Mouse (Mus musculus): ENCODE results near the gene Dcaf17. TPM values are rescaled to one million over a fixed set of nuclear protein-coding genes. Genes with fewer than 3 reads are reported as not detected.

Dcaf17 gene
- polyA plus RNA-seq, 1 experiment from 2014 or later: 18.3 TPM

DNA sequence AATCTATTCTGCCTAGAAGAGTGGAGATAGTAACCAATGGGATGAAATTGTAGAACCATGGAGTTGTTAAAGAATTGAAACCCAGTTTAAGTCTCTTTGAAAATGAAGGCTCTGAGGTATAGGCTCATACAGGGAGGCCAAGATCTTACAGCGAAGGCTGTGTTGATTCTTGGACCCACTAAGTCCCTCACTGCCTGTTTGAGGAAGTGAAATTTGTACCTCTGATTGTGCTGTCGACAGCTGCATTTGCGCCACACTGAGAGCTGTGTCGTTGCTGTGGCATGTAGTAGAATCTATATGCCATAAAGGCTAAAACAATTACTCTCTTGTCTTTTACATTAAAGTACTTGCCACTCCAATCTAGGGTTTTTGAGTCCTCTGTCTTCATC lies 48.2 kb downstream of the Dcaf17 start:
- Histone ChIP-seq H3K4me3 (replicated peaks) (no peak overlapping the region), H3K9ac (no peak overlapping the region)
- WGBS (ENCODE audit: insufficient replicate concordance): 59% methylated on average over 4 of the region's 4 CpGs

DNA sequence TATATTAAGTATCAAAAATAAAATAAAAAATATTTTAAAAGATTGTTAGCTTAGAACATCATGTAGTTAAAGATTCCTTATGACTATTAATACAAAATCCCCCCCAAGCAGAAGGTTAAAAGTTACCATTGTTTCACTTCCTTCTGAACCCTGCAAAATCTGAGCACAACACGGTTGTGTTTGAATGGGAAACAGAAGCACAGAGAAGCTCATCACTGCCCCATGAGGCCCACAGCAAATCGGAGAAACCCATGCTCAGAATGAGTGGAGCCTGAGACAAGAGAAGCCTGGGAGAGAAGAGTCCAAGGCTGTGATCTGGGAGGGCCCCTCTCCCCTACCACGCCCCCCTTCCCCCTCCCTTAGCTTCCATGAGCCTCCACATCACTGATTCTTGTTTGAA lies 49.6 kb downstream of the Dcaf17 start:
- Histone ChIP-seq H3K4me2 (no peak overlapping the region), H3K36me3 (0 out of 2 replicates have a peak, but pooled peaks cover 5% of the 10 kb centered on the region), H3K4me1 (replicated peaks) (no peaks in the 10 kb centered on the region), H3K9ac (no peak overlapping the region), H3K27me3 (no peaks in the 10 kb centered on the region), H3K27ac (no peak overlapping the region), H3K9me3 (replicated peaks) (no peaks in the 10 kb centered on the region), H3K4me3 (replicated peaks) (no peak overlapping the region)
- 48% methylated on average over 3 of the region's 3 CpGs for WGBS (ENCODE audit: insufficient replicate concordance)
- no peak for DNase-seq
- no peak for ATAC-seq (ENCODE audit: low read depth)

More for the DNA sequence above, 48.2 kb downstream of the Dcaf17 start:
- no peak overlapping the region for H3K27ac ChIP-seq
- H3K4me1 ChIP-seq (replicated peaks): no peaks in the 10 kb centered on the region
- ATAC-seq (ENCODE audit: low read depth): no peak
- no peaks in the 10 kb centered on the region for H3K27me3 ChIP-seq
- H3K9me3 ChIP-seq (replicated peaks): no peaks in the 10 kb centered on the region
- DNase-seq: no peak
- no peak overlapping the region for H3K4me2 ChIP-seq
- H3K36me3 ChIP-seq: 0 out of 2 replicates have a peak, but pooled peaks cover 5% of the 10 kb centered on the region

DNA sequence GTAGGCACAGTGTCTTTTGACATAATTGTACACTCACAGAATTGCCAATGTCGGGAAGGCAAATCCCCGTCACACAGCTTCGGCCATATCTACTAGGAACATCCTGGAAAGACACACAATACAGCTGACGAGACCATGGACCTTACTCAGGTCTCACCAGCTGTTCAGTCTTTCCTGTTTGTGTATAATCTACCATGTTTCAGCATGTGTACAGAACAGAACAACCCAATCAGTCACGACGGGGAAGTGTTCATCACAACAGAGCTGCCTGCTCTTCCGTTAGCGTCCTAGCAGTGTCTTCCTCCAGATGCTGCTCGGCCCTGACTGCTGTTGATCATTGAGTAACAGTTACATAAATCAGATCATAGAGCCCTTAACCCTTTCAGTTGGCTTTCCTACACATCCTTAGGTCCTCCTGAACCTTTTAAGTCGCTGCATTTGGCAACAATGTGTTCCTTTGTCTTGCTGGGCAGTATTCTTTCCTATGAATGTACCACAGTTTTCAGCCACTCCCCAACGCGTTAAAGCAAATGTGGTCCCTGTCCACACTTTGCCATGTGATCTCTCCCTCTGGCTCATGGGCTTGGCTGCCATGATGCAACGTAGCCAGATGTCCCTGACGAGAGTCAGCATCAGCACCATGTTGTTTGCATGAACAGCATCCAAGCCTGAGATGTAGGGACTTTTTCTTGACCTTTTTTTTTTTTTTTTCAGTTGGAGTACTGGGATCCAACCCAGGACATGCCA lies 50.5 kb downstream of the Dcaf17 start:
- H3K9ac ChIP-seq: no peak overlapping the region

DNA sequence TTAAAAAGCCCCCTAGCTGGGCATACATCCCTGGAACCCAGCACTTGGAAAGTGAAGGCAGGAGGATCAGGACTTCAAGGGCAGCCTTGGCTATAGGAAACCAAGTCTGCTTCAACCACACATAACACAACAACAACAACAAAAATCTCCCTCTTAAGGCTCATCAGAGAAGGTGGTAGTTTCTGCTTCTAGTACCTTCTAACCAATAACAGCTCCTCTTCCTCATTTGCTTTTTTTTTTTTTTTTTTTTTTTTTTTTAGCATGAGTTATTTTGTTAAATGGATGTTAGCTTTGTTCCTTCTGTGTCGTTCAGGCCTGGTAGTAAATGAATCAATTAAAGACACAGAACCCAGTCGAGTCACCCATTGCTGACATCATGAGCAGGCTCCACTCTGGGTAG lies 52.1 kb downstream of the Dcaf17 start:
- Histone ChIP-seq H3K27me3 (no peaks in the 10 kb centered on the region), H3K36me3 (no peaks in the 10 kb centered on the region), H3K4me2 (no peak overlapping the region), H3K27ac (no peak overlapping the region), H3K9ac (no peak overlapping the region), H3K9me3 (replicated peaks) (no peaks in the 10 kb centered on the region), H3K4me3 (replicated peaks) (no peak overlapping the region), H3K4me1 (replicated peaks) (no peaks in the 10 kb centered on the region)
- 53% methylated on average over 2 of the region's 2 CpGs for WGBS (ENCODE audit: insufficient replicate concordance)
- DNase-seq (no peak), ATAC-seq (ENCODE audit: low read depth) (no peak)

More for the DNA sequence above, 50.5 kb downstream of the Dcaf17 start:
- H3K36me3 ChIP-seq: 0 out of 2 replicates have a peak, but pooled peaks cover under 1% of the 10 kb centered on the region
- WGBS (ENCODE audit: insufficient replicate concordance): 63% methylated on average over 14 of the region's 14 CpGs
- no peak for DNase-seq
- no peak overlapping the region for H3K4me2 ChIP-seq
- H3K27me3 ChIP-seq: no peaks in the 10 kb centered on the region
- no peak for ATAC-seq (ENCODE audit: low read depth)
- no peaks in the 10 kb centered on the region for H3K9me3 ChIP-seq (replicated peaks)
- no peaks in the 10 kb centered on the region for H3K4me1 ChIP-seq (replicated peaks)
- H3K4me3 ChIP-seq (replicated peaks): no peak overlapping the region
- no peak overlapping the region for H3K27ac ChIP-seq

DNA sequence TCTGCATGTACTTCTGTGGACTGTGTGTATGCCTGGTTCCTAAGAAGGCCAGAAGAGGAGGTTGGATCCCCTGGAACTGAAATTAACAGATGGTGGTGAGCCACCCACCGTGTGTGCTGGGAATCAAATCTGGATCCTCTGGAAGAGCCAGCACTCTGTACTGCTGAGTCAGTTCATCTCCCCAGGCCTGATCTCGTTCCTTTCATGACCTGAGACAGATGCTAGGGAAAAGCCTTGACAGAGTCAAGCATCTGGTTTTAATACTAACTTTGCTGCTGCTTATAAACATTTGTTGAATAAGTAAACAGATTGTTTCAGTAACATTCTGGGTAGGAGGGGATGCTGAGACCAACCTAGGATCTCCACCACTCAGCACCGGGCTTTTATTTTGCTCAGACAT lies 53.4 kb downstream of the Dcaf17 start:
- no peak for DNase-seq
- Histone ChIP-seq H3K36me3 (no peaks in the 10 kb centered on the region), H3K27me3 (no peaks in the 10 kb centered on the region), H3K4me2 (no peak overlapping the region), H3K9ac (no peak overlapping the region), H3K4me1 (replicated peaks) (no peaks in the 10 kb centered on the region), H3K4me3 (replicated peaks) (no peak overlapping the region), H3K27ac (no peak overlapping the region), H3K9me3 (replicated peaks) (no peaks in the 10 kb centered on the region)
- no peak for ATAC-seq (ENCODE audit: low read depth)
- WGBS (ENCODE audit: insufficient replicate concordance): 64% methylated on average over 3 of the region's 3 CpGs

DNA sequence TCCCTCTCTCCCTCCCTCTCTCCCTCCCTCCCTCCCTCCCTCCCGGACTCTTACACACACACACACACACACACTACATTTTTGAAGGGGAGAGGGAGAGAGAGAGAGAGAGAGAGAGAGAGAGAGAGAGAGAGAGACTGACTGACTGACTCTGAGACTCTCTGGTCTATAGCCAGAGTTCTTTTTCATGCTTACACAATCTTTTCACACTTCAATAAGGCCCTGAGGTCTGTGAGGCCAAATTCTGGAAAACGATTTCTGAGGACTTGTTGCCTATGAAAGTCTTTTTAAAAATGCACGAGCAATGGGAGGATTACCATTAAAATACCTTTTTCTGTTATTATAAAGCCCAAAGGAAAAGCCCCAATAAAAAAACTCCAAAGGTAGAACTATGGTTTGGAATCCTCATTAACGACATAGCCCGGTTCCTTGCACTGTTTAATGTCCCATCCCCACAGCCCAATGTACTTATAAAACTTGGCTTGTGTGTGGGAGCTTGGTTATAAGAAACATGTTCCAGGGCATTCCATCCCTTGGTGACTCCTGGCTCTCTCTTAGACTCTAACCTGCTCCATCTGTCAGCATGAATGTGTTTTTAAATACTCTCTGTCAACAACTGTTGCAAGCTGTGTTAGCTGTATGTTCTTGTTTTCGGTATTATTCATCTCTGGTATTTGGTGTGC lies 58.5 kb downstream of the Dcaf17 start:
- 67% methylated on average over 6 of the region's 6 CpGs for WGBS (ENCODE audit: insufficient replicate concordance)
- Histone ChIP-seq H3K4me2 (no peak overlapping the region), H3K9me3 (replicated peaks) (peaks cover 7% of the 10 kb centered on the region; the same call in 1 of the 2 replicates), H3K36me3 (no peaks in the 10 kb centered on the region), H3K9ac (no peak overlapping the region), H3K4me3 (replicated peaks) (no peak overlapping the region), H3K27ac (no peak overlapping the region), H3K4me1 (replicated peaks) (peaks cover 11% of the 10 kb centered on the region; the same call in 1 of the 2 replicates), H3K27me3 (peaks cover 21% of the 10 kb centered on the region)
- DNase-seq (no peak), ATAC-seq (ENCODE audit: low read depth) (no peak)

DNA sequence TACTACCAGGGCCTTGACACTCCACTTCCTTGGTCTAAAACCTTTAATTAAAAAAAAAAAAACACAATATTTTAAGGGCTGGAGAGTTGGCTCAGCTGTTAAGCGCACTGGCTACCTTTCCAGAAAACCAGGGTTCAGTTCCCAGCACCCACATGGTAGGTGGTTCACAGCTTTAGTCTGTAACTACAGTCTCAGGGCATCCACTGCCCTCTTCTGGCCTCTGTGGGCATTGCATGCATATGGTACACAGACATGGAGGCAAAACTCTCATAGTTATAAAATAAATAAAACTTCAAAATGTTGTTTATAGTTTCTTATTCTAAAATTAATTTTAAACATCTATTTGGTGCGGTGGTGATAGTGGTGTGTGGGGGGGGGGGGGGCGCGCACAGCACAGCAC lies 61.0 kb downstream of the Dcaf17 start:
- H3K27ac ChIP-seq: no peak overlapping the region
- peaks cover 7% of the 10 kb centered on the region; the same call in 1 of the 2 replicates for H3K9me3 ChIP-seq (replicated peaks)
- H3K27me3 ChIP-seq: peaks cover 45% of the 10 kb centered on the region
- no peak overlapping the region for H3K4me3 ChIP-seq (replicated peaks)
- DNase-seq: no peak
- no peak overlapping the region for H3K9ac ChIP-seq
- WGBS (ENCODE audit: insufficient replicate concordance): 76% methylated on average over 4 of the region's 4 CpGs
- no peaks in the 10 kb centered on the region for H3K36me3 ChIP-seq
- no peak overlapping the region for H3K4me2 ChIP-seq
- peaks cover 13% of the 10 kb centered on the region; the same call in 1 of the 2 replicates for H3K4me1 ChIP-seq (replicated peaks)
- ATAC-seq (ENCODE audit: low read depth): no peak

DNA sequence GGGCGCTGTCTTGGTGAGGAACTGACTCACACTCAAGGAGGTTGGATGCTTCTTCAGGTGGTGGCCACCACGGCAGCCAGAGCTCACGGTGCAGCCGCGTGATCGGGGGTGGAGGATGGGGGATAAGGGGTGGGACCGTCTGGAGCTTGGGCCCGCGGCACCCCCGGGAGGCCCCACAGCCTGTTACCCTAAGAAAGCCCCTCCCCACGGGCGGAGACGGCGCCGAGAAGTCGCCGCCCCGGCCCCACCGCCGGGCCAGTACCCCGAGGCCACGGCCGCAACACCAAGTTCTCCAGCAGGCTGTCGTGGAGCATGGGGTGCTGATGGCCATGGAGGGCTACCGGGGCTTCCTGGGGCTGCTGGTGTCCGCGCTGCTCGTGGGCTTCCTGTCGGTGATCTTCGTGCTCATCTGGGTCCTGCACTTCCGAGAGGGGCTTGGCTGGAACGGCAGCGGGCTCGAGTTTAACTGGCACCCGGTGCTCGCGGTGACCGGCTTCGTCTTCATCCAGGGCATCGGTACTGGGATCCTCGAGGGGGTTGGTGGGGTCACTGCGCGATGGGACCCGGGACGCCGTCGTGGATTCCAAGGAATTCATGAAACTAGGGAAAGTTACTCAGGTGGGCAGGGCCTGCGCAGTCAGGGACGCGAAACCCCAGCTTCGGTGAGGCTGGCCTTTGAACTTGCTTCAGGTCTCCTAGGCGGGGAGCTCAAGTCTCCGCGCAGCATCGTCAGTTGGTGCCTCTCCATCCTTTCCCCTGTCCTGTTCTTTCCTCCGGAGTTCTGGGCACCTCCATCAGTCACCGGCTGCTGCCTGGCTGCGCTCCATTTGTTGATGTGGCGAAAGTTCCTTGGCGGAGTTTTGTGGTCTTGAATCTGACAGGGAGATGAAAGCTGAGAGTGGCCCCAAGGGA lies 62.9 kb downstream of the Dcaf17 start, which contains the start of gene Cybrd1:
Cybrd1 (plus strand) TSS at position 127 of the 912 bp plus-strand sequence.
- 3% methylated on average over 60 of the region's 60 CpGs for WGBS (ENCODE audit: insufficient replicate concordance)
- peaks cover 13% of the 10 kb centered on the region; the same call in 1 of the 2 replicates for H3K4me1 ChIP-seq (replicated peaks)
- no peak within 1 kb of the TSS for H3K27ac ChIP-seq
- no peaks in the 10 kb centered on the region for H3K36me3 ChIP-seq
- H3K9me3 ChIP-seq (replicated peaks): peaks cover 7% of the 10 kb centered on the region; the same call in 1 of the 2 replicates
- peak within 1 kb of the TSS; percentile 60 for H3K9ac ChIP-seq
- no peak for ATAC-seq (ENCODE audit: low read depth)
- peak within 1 kb of the TSS; percentile 59 for H3K4me3 ChIP-seq (replicated peaks)
- peak within 1 kb of the TSS; percentile 71 for H3K4me2 ChIP-seq
- DNase-seq: no peak
- peaks cover 45% of the 10 kb centered on the region for H3K27me3 ChIP-seq

DNA sequence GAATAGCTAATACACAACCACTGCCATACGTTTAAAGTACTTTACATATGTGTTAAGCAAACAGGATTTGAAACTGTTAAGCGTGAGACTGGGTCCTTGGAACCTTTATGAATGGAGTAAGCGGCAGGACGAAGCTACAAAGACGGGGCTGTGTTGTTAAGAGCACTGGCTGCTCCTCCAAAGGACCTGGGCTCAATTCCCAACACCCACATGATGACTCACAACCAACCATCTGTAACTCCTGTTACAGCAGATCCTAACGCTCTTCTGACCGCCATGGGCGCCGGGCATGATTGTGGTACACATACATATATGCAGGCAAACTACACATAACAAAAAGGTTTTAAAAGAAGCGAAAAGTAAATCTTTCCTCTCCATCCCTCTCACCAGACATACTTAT lies 65.7 kb downstream of the Dcaf17 start:
- ATAC-seq (ENCODE audit: low read depth) (no peak), DNase-seq (no peak)
- H3K9me3 ChIP-seq (replicated peaks): peaks cover 5% of the 10 kb centered on the region; the same call in 1 of the 2 replicates
- WGBS (ENCODE audit: insufficient replicate concordance): 75% methylated on average over 10 of the region's 10 CpGs
- H3K4me3 ChIP-seq (replicated peaks): no peak overlapping the region
- peaks cover 13% of the 10 kb centered on the region; the same call in 1 of the 2 replicates for H3K4me1 ChIP-seq (replicated peaks)
- no peaks in the 10 kb centered on the region for H3K36me3 ChIP-seq
- peaks cover 45% of the 10 kb centered on the region for H3K27me3 ChIP-seq
- no peak overlapping the region for H3K4me2 ChIP-seq
- H3K9ac ChIP-seq: no peak overlapping the region
- H3K27ac ChIP-seq: no peak overlapping the region

DNA sequence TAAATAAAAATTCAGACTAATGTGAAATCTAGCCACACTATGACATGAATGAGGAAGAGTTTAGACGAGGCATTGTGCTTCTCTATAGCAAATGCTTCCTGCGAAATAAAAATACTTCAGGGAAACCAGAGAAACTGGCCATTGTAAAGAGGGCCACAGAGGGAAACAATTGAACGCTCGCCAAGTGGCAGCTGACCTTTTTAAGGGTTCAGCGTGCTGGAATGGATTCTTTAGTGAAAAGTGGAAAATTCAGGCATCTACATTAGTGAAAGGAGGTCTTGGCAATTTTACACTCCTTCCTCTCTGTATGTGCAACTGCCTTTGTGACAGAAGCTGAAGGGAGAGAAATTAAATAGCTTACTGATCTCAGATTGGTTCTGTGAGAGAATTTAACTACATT lies 66.3 kb downstream of the Dcaf17 start:
- ATAC-seq (ENCODE audit: low read depth): no peak
- Histone ChIP-seq H3K27me3 (peaks cover 45% of the 10 kb centered on the region), H3K9ac (no peak overlapping the region), H3K36me3 (no peaks in the 10 kb centered on the region), H3K4me3 (replicated peaks) (no peak overlapping the region), H3K4me1 (replicated peaks) (peaks cover 13% of the 10 kb centered on the region; the same call in 1 of the 2 replicates), H3K27ac (no peak overlapping the region), H3K9me3 (replicated peaks) (no peaks in the 10 kb centered on the region), H3K4me2 (no peak overlapping the region)
- whole genome bisulfite sequencing (ENCODE audit: insufficient replicate concordance): 50% methylated on average over 5 of the region's 5 CpGs
- DNase-seq: no peak

All from liver, embryonic 13.5 days (tissue).